Mouse (Mus musculus) layer of hippocampus, adult 18-20 months (tissue): Measurements from ENCODE around the gene Rpp14. TPM values are rescaled to one million over a fixed set of nuclear protein-coding genes. Genes with fewer than 3 reads are reported as not detected.
A peak's percentile ranks its signal among the peaks of the same experiment; 100 is the strongest.

Source experiments
- DNase-seq, 2 experiments: peaks; one replicate each; pipeline ENCODE4 v3.0.0; 2022; ENCODE audit warnings: low spot score in 2 of 2
- long read RNA-seq: library from polyadenylated mRNA; stranded (forward); transcript quantifications from one replicate; pipeline ENCODE4 v2.0.0, GENCODE M21; 2021
- total RNA-seq, 2 experiments: library from RNA; stranded (reverse); gene quantifications; 2 replicates each; pipeline ENCODE4 v1.2.3; 2021

Rpp14 gene
- 10 to 100 TPM; 24.4 to 34.7 TPM for total RNA-seq
- long read RNA-seq, transcript Rpp14-201 (6 exons, 2,401 nt): major isoform, 35 of 51 reads
- long read RNA-seq, partial matches to known transcripts: 1 of 51 reads
- long read RNA-seq, other reads (novel, unspliced or antisense): 13 of 51 reads

GRCm38 (mm10) chr14:8080165-8080679 is at the start of gene Rpp14:
Gene Rpp14, plus strand, starts transcription at chr14:8080367.
- peak; percentile 94 to 98 for DNase-seq

- no peak for DNase-seq
Observed at GRCm38 (mm10) chr14:8030535-8030934, 49.6 kb upstream of the Rpp14 start.

DNA sequence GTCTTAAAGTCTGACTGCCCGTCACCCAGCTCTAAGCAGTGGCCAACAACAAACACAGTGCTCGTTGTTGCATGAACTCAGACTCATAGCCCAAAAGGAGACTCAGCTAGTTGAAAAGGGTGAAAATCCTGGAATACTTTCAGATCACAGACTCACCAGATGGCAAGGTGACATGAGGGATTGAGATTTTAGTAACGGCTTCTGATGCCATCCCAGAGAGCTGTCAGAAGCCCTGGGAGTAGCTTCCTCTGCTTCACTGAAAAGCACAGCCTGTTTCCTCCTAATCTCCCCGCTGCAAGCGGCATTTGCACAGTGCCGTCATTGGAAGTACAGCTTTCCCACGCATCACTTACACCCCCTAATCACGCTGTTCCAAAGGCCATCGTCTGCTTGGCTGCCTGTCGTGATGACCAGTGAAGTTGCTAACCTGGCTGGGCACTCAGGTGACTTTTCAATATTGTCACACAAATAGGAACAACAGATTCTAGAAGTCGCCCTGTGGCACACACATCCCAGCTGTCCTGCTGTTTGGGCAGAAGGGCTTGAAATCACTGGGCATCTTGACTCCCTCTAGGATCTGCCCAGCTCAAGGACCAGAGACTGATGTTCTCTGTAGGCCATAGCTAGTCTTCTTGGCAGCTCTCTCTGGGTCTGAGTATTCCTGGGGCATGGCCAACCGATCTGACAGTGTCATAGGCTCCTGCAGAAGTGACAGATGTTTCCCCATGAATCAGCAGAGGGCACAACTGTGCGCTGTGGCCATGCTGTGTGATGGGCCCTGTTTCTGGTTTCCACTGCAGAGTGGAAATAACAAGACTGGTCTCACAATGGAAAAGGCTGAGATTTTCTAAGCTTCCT is 47.9 kb upstream of the Rpp14 start:
- peak; percentile 54 to 76 for DNase-seq

- DNase-seq: no peak
Observed at GRCm38 (mm10) chr14:8034561-8034960, 45.6 kb upstream of the Rpp14 start.

DNA sequence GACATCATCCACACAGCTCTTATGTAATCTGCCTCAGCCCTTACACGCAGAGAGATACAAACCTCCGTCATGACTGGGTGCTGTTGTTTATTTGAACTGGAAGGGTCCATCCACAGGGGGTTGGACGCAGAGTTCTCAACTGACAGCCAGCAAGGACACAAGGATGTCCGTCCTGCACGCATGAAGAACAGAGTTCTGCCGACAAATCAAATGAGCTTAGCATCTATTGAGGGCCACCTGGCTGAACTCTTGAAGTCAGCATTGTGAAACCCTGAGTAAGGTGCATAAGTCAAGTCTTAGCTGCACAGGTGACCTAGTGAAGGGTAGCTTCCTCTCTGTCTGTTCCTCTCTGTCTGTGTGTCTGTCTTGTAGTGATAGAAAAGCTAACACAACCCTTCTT is 44.2 kb upstream of the Rpp14 start:
- DNase-seq: no peak

GRCm38 (mm10) chr14:8036406-8036805 is 43.8 kb upstream of the Rpp14 start:
- no peak for DNase-seq

DNA sequence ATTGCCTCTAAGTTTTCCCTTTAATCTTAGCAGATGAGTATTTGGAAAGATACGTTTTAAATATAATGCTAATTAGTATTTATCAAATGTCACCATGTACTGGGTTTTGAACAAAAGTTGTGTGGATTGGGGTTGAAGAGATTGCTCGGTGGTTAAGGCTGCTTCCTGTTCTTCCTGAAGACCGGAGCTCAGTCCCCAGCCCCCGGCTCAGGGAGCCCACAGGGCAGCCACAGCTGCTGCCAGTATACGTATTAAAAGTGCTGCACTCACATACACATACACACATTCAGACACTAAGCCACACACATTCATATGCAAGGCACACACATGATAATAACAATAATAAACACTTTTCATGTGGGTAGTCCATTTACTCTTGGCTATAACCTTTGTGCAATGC is 42.0 kb upstream of the Rpp14 start:
- DNase-seq: no peak

- peak; percentile 68 to 85 for DNase-seq
Observed at GRCm38 (mm10) chr14:8038791-8039448, 41.2 kb upstream of the Rpp14 start.

- no peak for DNase-seq
Observed at GRCm38 (mm10) chr14:8040179-8040578, 40.0 kb upstream of the Rpp14 start.

- no peak for DNase-seq
Observed at GRCm38 (mm10) chr14:8040911-8041678, 39.1 kb upstream of the Rpp14 start.

DNA sequence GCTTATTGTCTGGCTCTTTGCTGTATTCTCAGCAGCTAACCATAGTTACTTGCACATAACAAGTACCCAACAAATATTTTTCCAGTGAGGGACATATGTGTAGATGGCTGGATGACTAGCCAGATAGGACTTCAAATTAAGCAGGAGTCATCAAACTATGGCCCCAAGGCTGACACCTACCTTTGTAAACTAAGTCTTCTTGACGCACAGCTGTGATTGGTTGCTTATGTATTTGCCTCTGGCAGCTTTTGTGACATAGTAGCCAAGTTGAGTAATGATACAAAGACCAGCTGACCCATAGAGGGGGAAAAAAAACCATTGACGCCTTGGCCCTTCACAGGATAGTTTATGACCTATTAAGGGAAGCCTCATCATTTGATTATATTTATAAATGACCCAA is 38.0 kb upstream of the Rpp14 start:
- no peak for DNase-seq

DNA sequence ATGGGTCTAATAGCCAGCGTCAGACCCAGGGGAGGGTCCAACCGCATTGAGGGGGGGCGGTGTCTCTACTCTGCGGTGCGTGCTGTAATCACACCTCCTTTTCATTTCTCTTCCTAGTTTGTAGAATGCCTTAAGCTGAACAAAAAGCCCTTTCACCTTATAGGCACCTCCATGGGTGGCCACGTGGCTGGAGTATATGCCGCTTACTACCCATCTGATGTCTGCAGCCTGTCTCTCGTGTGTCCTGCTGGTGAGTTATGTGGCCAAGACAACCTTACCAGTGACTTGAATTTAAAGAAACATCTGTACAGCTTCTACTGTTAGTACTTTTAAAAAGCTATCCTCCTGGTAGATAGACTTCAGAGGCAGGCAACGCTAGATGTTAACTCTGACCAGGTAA is 37.6 kb upstream of the Rpp14 start:
- DNase-seq: no peak

- no peak for DNase-seq
Observed at GRCm38 (mm10) chr14:8044330-8044729, 35.8 kb upstream of the Rpp14 start.

GRCm38 (mm10) chr14:8044786-8045185 is 35.4 kb upstream of the Rpp14 start:
- no peak for DNase-seq

DNA sequence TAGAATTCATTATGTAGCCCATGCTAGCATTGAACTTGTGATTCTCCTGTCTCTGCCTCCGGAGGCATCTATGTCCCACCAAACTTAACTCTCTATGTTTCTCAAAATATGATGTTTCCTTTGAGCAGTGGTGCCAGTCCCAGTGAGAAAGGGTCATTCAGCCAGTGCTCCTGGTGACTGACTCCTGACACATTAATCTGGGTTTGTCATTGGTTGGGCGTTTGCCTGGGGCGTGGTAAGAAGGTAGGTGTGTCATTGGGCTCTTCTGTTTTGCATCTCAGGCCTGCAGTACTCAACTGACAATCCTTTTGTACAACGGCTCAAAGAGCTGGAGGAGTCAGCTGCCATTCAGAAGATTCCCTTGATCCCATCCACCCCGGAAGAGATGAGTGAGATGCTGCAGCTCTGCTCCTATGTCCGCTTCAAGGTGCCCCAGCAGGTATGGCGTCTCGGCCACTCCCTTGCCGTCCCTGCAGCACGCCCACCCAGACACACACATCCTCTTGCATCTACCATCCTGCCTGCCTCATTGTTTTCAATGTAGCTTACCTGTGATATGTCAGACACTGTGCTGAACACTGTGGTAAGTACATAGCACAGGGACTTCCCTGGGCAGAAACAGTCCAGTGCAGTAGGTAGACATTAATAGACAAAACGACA is 34.9 kb upstream of the Rpp14 start:
- DNase-seq: no peak

GRCm38 (mm10) chr14:8046839-8047238 is 33.3 kb upstream of the Rpp14 start:
- no peak for DNase-seq

- DNase-seq: no peak
Observed at GRCm38 (mm10) chr14:8049334-8049733, 30.8 kb upstream of the Rpp14 start.

- DNase-seq: no peak
Observed at GRCm38 (mm10) chr14:8051869-8052268, 28.3 kb upstream of the Rpp14 start.

- no peak for DNase-seq
Observed at GRCm38 (mm10) chr14:8052661-8053060, 27.5 kb upstream of the Rpp14 start.

- DNase-seq: no peak
Observed at GRCm38 (mm10) chr14:8054310-8055102, 25.7 kb upstream of the Rpp14 start.
